Comparison of ENCODE assay signal across 8 mouse cellular contexts in genomic region chr7:127023896-127024690, GRCm38 (mm10). TPM values are rescaled to one million over a fixed set of nuclear protein-coding genes. Genes with fewer than 3 reads are reported as not detected.
A peak's percentile ranks its signal among the peaks of the same experiment; 100 is the strongest.
DNase-seq lines count a peak whose midpoint lies in the region; ATAC-seq and TF ChIP-seq lines count a peak whose summit lies in the region.

No protein-coding gene starts in this region.

- H3K4me2 ChIP-seq in forebrain, postnatal 0 days (ENCODE audit: low read depth) = peak overlapping the region; percentile 87
- peak overlapping the region; percentile 98 for H3K4me2 ChIP-seq in liver, embryonic 15.5 days

- 30% methylated on average over 19 of the region's 19 CpGs for WGBS in heart, embryonic 10.5 days
- 11% methylated on average over 19 of the region's 19 CpGs for WGBS in forebrain, postnatal 0 days
- WGBS in liver, embryonic 15.5 days (ENCODE audit: insufficient replicate concordance) = 17% methylated on average over 19 of the region's 19 CpGs

- no peak for ATAC-seq in forebrain, postnatal 0 days
- ATAC-seq in liver, embryonic 15.5 days (ENCODE audit: insufficient read depth) = no peak

- H3K27me3 ChIP-seq in heart, embryonic 10.5 days (ENCODE audit: insufficient read depth, poor library complexity, severe bottlenecking) = no peaks in the 10 kb centered on the region
- H3K27me3 ChIP-seq in MEL (ENCODE audit: control insufficient read depth in 1 of 2, insufficient read depth in 2 of 2, low read length in 2 of 2) = no peaks in the 10 kb centered on the region
- H3K27me3 ChIP-seq in forebrain, postnatal 0 days (ENCODE audit: insufficient read depth, low read length) = no peaks in the 10 kb centered on the region
- no peaks in the 10 kb centered on the region for H3K27me3 ChIP-seq in liver, embryonic 15.5 days

- H3K36me3 ChIP-seq in heart, embryonic 10.5 days = peaks cover 42% of the 10 kb centered on the region
- H3K36me3 ChIP-seq in MEL (ENCODE audit: control insufficient read depth in 1 of 2, insufficient read depth in 2 of 2, low read length in 2 of 2) = peaks cover 2 to 28% of the 10 kb centered on the region in 2 experiments; a peak in 3 of 4 replicates
- H3K36me3 ChIP-seq in forebrain, postnatal 0 days (ENCODE audit: insufficient read depth) = peaks cover 17% of the 10 kb centered on the region
- H3K36me3 ChIP-seq in liver, embryonic 15.5 days (replicated peaks) = peaks cover 53% of the 10 kb centered on the region

- peaks cover 41% of the 10 kb centered on the region for H3K79me2 ChIP-seq in MEL (ENCODE audit: control insufficient read depth, insufficient read depth, low read length, poor library complexity)

- peak overlapping the region; percentile 100 for H3K27ac ChIP-seq in heart, embryonic 10.5 days
- H3K27ac ChIP-seq in MEL (ENCODE audit: control insufficient read depth, low read depth, low read length) = peak overlapping the region; percentile 93
- peak overlapping the region; percentile 99; the same call in 1 of the 2 replicates for H3K27ac ChIP-seq in forebrain, postnatal 0 days (ENCODE audit: low read depth, low read length)
- H3K27ac ChIP-seq in liver, embryonic 15.5 days (replicated peaks) = peak overlapping the region; percentile 97

- TF ChIP-seq EP300 in MEL (IDR thresholded peaks at IDR 0.05; ENCODE audit: low read depth in 1 of 2, low read length in 2 of 2) = no peak

- H3K9me3 ChIP-seq in heart, embryonic 10.5 days = no peaks in the 10 kb centered on the region
- H3K9me3 ChIP-seq in MEL (replicated peaks; ENCODE audit: insufficient read depth, low read length) = no peaks in the 10 kb centered on the region
- H3K9me3 ChIP-seq in forebrain, postnatal 0 days (ENCODE audit: low read length) = no peaks in the 10 kb centered on the region
- no peaks in the 10 kb centered on the region for H3K9me3 ChIP-seq in liver, embryonic 15.5 days (replicated peaks)

- peak overlapping the region; percentile 97 for H3K9ac ChIP-seq in MEL (ENCODE audit: control insufficient read depth, low read depth, low read length, poor library complexity, severe bottlenecking)
- peak overlapping the region; percentile 98 for H3K9ac ChIP-seq in forebrain, postnatal 0 days
- peak overlapping the region; percentile 99 for H3K9ac ChIP-seq in liver, embryonic 15.5 days

- no peak for DNase-seq in heart, embryonic 10.5 days (ENCODE audit: low spot score)
- no peak for DNase-seq in heart, adult 8-10 months (ENCODE audit: low spot score)
- DNase-seq in MEL (ENCODE audit: low read depth, low spot score) = peak; percentile 59
- no peak for DNase-seq in forebrain, postnatal 0 days
- peak; percentile 64 to 76 for DNase-seq in thymus, postnatal 10 days (ENCODE audit: low spot score in 2 of 2)
- DNase-seq in right cerebral cortex, adult 18-20 months = no peak
- no peak for DNase-seq in lung, postnatal 14 days

- peak overlapping the region; percentile 82 for H3K4me3 ChIP-seq in heart, embryonic 10.5 days
- peak overlapping the region; percentile 59 to 86 for H3K4me3 ChIP-seq in MEL (ENCODE audit: control insufficient read depth in 1 of 2, insufficient read depth in 1 of 2, low read depth in 2 of 2, low read length in 2 of 2)
- peak overlapping the region; percentile 97 for H3K4me3 ChIP-seq in forebrain, postnatal 0 days (ENCODE audit: low read depth, low read length)
- peak overlapping the region; percentile 98 for H3K4me3 ChIP-seq in liver, embryonic 15.5 days (replicated peaks)

- no peak for TF ChIP-seq POLR2A in MEL (IDR thresholded peaks at IDR 0.05; ENCODE audit: control insufficient read depth in 1 of 2, insufficient read depth in 1 of 2, low read depth in 1 of 2, low read length in 2 of 2, poor library complexity in 1 of 2)

- no peak for TF ChIP-seq CTCF in MEL (IDR thresholded peaks at IDR 0.05 in 2 of 3, conservative IDR thresholded peaks at IDR 0.05 in 1 of 3; ENCODE audit: control insufficient read depth in 1 of 3, insufficient read depth in 1 of 3, low read depth in 2 of 3, low read length in 3 of 3, poor library complexity in 1 of 3, severe bottlenecking in 1 of 3)
- no peak for TF ChIP-seq CTCF in forebrain, postnatal 0 days (IDR thresholded peaks at IDR 0.05; ENCODE audit: low read depth)

- peaks cover 75% of the 10 kb centered on the region for H3K4me1 ChIP-seq in heart, embryonic 10.5 days
- peaks cover 4 to 30% of the 10 kb centered on the region in 2 experiments; a peak in 3 of 4 replicates for H3K4me1 ChIP-seq in MEL (ENCODE audit: control insufficient read depth in 1 of 2, insufficient read depth in 2 of 2, low read length in 2 of 2)
- peaks cover 44% of the 10 kb centered on the region for H3K4me1 ChIP-seq in forebrain, postnatal 0 days (ENCODE audit: insufficient read depth)
- peaks cover 69% of the 10 kb centered on the region for H3K4me1 ChIP-seq in liver, embryonic 15.5 days (replicated peaks)

- no peak for TF ChIP-seq RAD21 in MEL (IDR thresholded peaks at IDR 0.05; ENCODE audit: low read depth, low read length)

TF ChIP-seq in MEL, 35 proteins besides CTCF, POLR2A, EP300 and RAD21:
- TF ChIP-seq CHD1 (IDR thresholded peaks at IDR 0.05; ENCODE audit: low read depth, low read length) (0 out of 2 replicates have a peak, but pooled peaks have one; percentile 36), MXI1 (IDR thresholded peaks at IDR 0.05; ENCODE audit: low read depth, low read length) (peak; percentile 67), E2F4 (IDR thresholded peaks at IDR 0.05; ENCODE audit: borderline replicate concordance, low read depth, low read length) (no peak), ZC3H11A (IDR thresholded peaks at IDR 0.05; ENCODE audit: low read depth, low read length) (no peak)

RNA-seq across cellular contexts. Expression of gene Maz, which starts 2.7 kb away (rescaled TPM):
- polyA plus RNA-seq in heart, embryonic 10.5 days (2016; fragmentation: Nextera tagmentation; extraction: Ambion mirVana) = 41.5 and 66.9 TPM in 2 replicates
- total RNA-seq in heart, adult 8-10 months (2022) = 10 to 100 TPM; 48.5 to 55.9 (median 54.8) TPM
- total RNA-seq in MEL (2012; rRNA removed) = 231 and 234 TPM in 2 replicates
- 100 to 1,000 TPM in 1 of 2 experiments, not detected in 1; 540 TPM for polyA plus RNA-seq in MEL (2012; ENCODE audit: insufficient read depth in 1 of 2, insufficient read length in 2 of 2, low read depth in 1 of 2, low replicate concordance in 2 of 2, missing spikeins in 1 of 2)
- total RNA-seq in forebrain, postnatal 0 days (2014; rRNA removed) = 176 and 200 TPM in 2 replicates
- 69.5 and 73.9 TPM in 2 replicates for polyA plus RNA-seq in forebrain, postnatal 0 days (2015; fragmentation: Nextera tagmentation; extraction: Ambion mirVana)
- 38.1 and 45.7 TPM in 2 replicates for polyA plus RNA-seq in liver, embryonic 15.5 days (2015; fragmentation: Nextera tagmentation; extraction: Ambion mirVana)

RNA-seq across cellular contexts. Expression of gene Prrt2, which starts 3.1 kb away (rescaled TPM):
- polyA plus RNA-seq in heart, embryonic 10.5 days (2016; fragmentation: Nextera tagmentation; extraction: Ambion mirVana) = 2.4 and 3.2 TPM in 2 replicates
- 1 to 10 TPM in 1 of 4 experiments, under 1 TPM in 1, not detected in 2; 0.87 to 1.1 TPM for total RNA-seq in heart, adult 8-10 months (2022)
- total RNA-seq in MEL (2012; rRNA removed) = 0.12 and 0.13 TPM in 2 replicates
- 1 to 10 TPM in 1 of 2 experiments, not detected in 1; 1.4 TPM for polyA plus RNA-seq in MEL (2012; ENCODE audit: insufficient read depth in 1 of 2, insufficient read length in 2 of 2, low read depth in 1 of 2, low replicate concordance in 2 of 2, missing spikeins in 1 of 2)
- 68.2 and 77.8 TPM in 2 replicates for total RNA-seq in forebrain, postnatal 0 days (2014; rRNA removed)
- 84.1 and 84.3 TPM in 2 replicates for polyA plus RNA-seq in forebrain, postnatal 0 days (2015; fragmentation: Nextera tagmentation; extraction: Ambion mirVana)
- 0.13 and 0.56 TPM in 2 replicates for polyA plus RNA-seq in liver, embryonic 15.5 days (2015; fragmentation: Nextera tagmentation; extraction: Ambion mirVana)

RNA-seq across cellular contexts. Expression of gene Gm42742, which starts 3.2 kb away (rescaled TPM):
- polyA plus RNA-seq in heart, embryonic 10.5 days (2016; fragmentation: Nextera tagmentation; extraction: Ambion mirVana) = 20.6 and 46.6 TPM in 2 replicates
- total RNA-seq in heart, adult 8-10 months (2022) = 10 to 100 TPM; 28.1 to 33.3 (median 31.4) TPM
- total RNA-seq in MEL (2012; rRNA removed) = 13.8 and 20.5 TPM in 2 replicates
- 10 to 100 TPM in 1 of 2 experiments, not detected in 1; 27.2 TPM for polyA plus RNA-seq in MEL (2012; ENCODE audit: insufficient read depth in 1 of 2, insufficient read length in 2 of 2, low read depth in 1 of 2, low replicate concordance in 2 of 2, missing spikeins in 1 of 2)
- 49.1 and 53.6 TPM in 2 replicates for total RNA-seq in forebrain, postnatal 0 days (2014; rRNA removed)
- 36.7 and 42.2 TPM in 2 replicates for polyA plus RNA-seq in forebrain, postnatal 0 days (2015; fragmentation: Nextera tagmentation; extraction: Ambion mirVana)
- 3.6 and 4.0 TPM in 2 replicates for polyA plus RNA-seq in liver, embryonic 15.5 days (2015; fragmentation: Nextera tagmentation; extraction: Ambion mirVana)

RNA-seq across cellular contexts. Expression of gene Pagr1a, which starts 6.9 kb away (rescaled TPM):
- polyA plus RNA-seq in heart, embryonic 10.5 days (2016; fragmentation: Nextera tagmentation; extraction: Ambion mirVana) = 64.1 and 99.6 TPM in 2 replicates
- total RNA-seq in heart, adult 8-10 months (2022) = 10 to 100 TPM in 2 of 4 experiments, 1 to 10 TPM in 2; 8.3 to 22.2 (median 10.5) TPM
- total RNA-seq in MEL (2012; rRNA removed) = 55.4 and 60.2 TPM in 2 replicates
- polyA plus RNA-seq in MEL (2012; ENCODE audit: insufficient read depth in 1 of 2, insufficient read length in 2 of 2, low read depth in 1 of 2, low replicate concordance in 2 of 2, missing spikeins in 1 of 2) = 10 to 100 TPM in 1 of 2 experiments, not detected in 1; 85.9 TPM
- 19.2 and 21.9 TPM in 2 replicates for total RNA-seq in forebrain, postnatal 0 days (2014; rRNA removed)
- polyA plus RNA-seq in forebrain, postnatal 0 days (2015; fragmentation: Nextera tagmentation; extraction: Ambion mirVana) = 18.1 and 31.6 TPM in 2 replicates
- polyA plus RNA-seq in liver, embryonic 15.5 days (2015; fragmentation: Nextera tagmentation; extraction: Ambion mirVana) = 32.8 and 39.1 TPM in 2 replicates

RNA-seq across cellular contexts. Expression of gene Pagr1b, which starts 7.8 kb away (rescaled TPM):
- polyA plus RNA-seq in heart, embryonic 10.5 days (2016; fragmentation: Nextera tagmentation; extraction: Ambion mirVana) = 0.41 TPM in 1 of 2 replicates, not detected in the other
- not detected for total RNA-seq in heart, adult 8-10 months (2022)
- 0.39 TPM in 1 of 2 replicates, not detected in the other for total RNA-seq in MEL (2012; rRNA removed)
- 1 to 10 TPM in 1 of 2 experiments, not detected in 1; 4.5 TPM for polyA plus RNA-seq in MEL (2012; ENCODE audit: insufficient read depth in 1 of 2, insufficient read length in 2 of 2, low read depth in 1 of 2, low replicate concordance in 2 of 2, missing spikeins in 1 of 2)
- 3.8 TPM in 1 of 2 replicates, not detected in the other for total RNA-seq in forebrain, postnatal 0 days (2014; rRNA removed)
- 1.0 TPM in 1 of 2 replicates, not detected in the other for polyA plus RNA-seq in forebrain, postnatal 0 days (2015; fragmentation: Nextera tagmentation; extraction: Ambion mirVana)
- polyA plus RNA-seq in liver, embryonic 15.5 days (2015; fragmentation: Nextera tagmentation; extraction: Ambion mirVana) = not detected in 2 replicates

Comparison
In these comparisons a context has a peak if more than half of its experiments do, and no peak if none do; other contexts are left out.
1. DNase-seq: peak in MEL (single experiment) and thymus, postnatal 10 days (2 of 2); none in heart, embryonic 10.5 days (single experiment), heart, adult 8-10 months (single experiment), forebrain, postnatal 0 days (single experiment), right cerebral cortex, adult 18-20 months (single experiment) and lung, postnatal 14 days (single experiment).
2. RNA of gene Prrt2, which starts 3.1 kb away (polyA plus RNA-seq): 84.1 to 84.3 TPM in forebrain, postnatal 0 days; 2.4 to 3.2 TPM in heart, embryonic 10.5 days, 1.4 TPM in MEL and 0.13 to 0.56 TPM in liver, embryonic 15.5 days; every median in the first group is over 10 times any median in the second.
3. Peak in every context shown above with its lines, with median percentiles within 50 percentile points of each other: H3K27ac ChIP-seq, H3K4me3 ChIP-seq and H3K9ac ChIP-seq.